Mouse (Mus musculus) embryonic fibroblast, embryonic 13.5 days (primary cell): Measurements from ENCODE around the gene Gm9747.

Experiments
- CTCF ChIP-seq: IDR thresholded peaks from 2 replicates; pipeline ENCODE4 v1.5.1; 2011; ENCODE audit warnings: mild to moderate bottlenecking, control low read depth, low read length, moderate library complexity, borderline replicate concordance; ENCODE audit not compliant: insufficient read depth
- POLR2A ChIP-seq: IDR thresholded peaks from 2 replicates; pipeline ENCODE4 v1.6.1; 2011; ENCODE audit warnings: low read depth, mild to moderate bottlenecking, control low read depth, low read length, moderate library complexity

- TF ChIP-seq CTCF (no peak), POLR2A (no peak)
Measured at GRCm38 (mm10) chr1:82260055-82260454, 27.1 kb downstream of the Gm9747 start.
